Mouse (Mus musculus) granulocyte monocyte progenitor cell, adult 5-6 weeks (primary cell): ENCODE data around the gene Dusp8. TPM values are rescaled to one million over a fixed set of nuclear protein-coding genes. Genes with fewer than 3 reads are reported as not detected.
"Not testable (repeated sequence)": the region's sequence is repeated elsewhere in the genome, so short reads cannot be mapped to it uniquely, and the experiment has no call there.

ENCODE experiments used
- ATAC-seq: replicated peaks from 2 replicates; pipeline ENCODE4 v1.8.0; 2016; ENCODE audit warnings: mild to moderate bottlenecking, moderate TSS enrichment, inconsistent platforms; ENCODE audit not compliant: poor library complexity, severe bottlenecking
- total RNA-seq, 2 experiments: library from RNA; stranded (forward) in 1 of 2; stranded (reverse) in 1 of 2; fragments of 200-712, 200-1000 nt in 1 of 2; fragments of >200 nt in 1 of 2; fragmentation: Nextera tagmentation in 1 of 2; gene quantifications; 2 replicates each; pipeline ENCODE4 v1.2.3; 2014 to 2017

Dusp8 gene
- total RNA-seq (2014; fragmentation: Nextera tagmentation) (not detected in 2 replicates), total RNA-seq (2017) (not detected in 2 replicates)

DNA sequence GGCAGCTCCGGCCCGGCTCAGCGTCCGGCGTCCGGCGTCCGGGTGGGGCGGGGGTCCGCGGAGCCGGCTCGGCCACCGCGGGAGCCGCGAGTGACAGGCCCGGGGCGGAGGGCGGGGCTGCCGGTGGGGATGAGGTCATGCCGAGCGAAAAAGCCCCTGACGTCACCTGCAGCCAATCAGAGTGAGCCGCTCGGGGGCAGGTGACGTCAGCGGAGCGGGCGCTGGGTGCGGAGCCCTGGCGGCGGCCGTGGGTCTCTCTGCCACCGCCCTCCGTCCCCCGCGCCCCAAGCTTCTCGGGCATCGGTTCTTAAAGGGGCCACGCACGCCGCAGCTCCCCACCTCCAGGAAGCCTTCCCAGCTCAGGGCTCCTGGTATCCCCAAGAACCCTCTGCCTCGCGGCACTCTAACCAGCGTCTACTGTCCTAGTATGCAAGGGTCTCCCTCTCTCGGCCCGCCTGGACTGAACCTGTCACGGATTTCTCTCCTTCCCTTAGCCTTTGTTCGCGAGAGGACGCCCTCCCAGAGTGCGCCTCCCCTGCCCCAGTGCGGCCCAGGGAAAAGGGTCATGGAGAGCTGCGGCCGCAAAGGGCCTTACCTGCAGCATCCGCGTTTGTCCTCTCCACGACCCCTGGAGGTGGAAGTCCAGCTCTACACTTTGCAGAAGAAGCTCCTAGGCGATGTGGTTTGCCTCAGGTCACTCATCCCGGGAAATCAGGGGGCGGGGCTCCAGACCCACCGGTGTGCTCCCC, at the start of gene Dusp8:
Gene Dusp8 (minus strand): TSS at position 661 of the 749 bp plus-strand sequence.
- peak; percentile 77 for ATAC-seq

DNA sequence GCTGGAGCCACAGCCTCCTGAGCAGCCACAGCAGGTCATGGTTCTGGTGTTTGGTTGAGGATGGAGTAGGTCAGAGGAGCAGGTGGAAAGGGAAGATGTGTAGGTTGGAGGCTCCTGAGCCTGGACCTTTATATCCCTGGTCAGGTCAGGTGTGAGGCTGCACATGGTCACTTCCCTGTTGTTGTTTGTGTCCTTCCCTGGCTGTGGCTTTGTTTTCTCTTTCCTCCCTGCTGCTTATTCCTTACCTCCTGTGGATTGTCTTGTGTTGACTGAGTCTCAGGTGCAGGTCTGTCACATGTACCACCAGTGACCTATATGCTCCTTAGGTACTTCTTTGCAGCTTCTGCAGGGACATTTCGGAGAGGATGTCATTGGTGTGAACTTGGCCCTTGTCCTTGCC, 48.9 kb upstream of the Dusp8 start, which contains the start of gene Gm45337:
Gene Gm45337 (minus strand): TSS at position 101 of the 400 bp plus-strand sequence.
- no peak for ATAC-seq

DNA sequence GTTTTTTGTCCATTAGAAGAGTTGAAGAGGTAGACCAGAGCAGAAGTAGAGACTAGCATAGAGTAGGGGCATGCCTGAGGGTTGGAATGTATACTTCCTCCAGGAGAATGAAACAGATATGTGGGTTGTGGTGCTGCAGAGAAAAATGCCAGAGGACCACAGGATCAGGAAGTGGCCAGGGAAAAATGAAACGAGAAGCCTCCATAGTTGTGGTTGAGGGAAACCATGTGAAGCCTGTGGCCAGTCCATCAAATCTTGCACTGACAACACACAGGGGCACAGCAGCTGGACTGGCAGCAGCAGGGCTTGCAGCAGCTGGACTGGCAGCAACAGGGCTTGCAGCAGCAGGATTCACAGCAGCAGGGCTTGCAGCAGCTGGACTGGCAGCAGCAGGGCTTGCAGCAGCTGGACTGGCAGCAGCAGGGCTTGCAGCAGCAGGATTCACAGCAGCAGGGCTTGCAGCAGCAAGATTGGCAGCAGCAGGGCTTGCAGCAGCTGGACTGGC, 47.9 kb upstream of the Dusp8 start:
- peak; percentile 33; the same call in 1 of the 2 replicates for ATAC-seq

DNA sequence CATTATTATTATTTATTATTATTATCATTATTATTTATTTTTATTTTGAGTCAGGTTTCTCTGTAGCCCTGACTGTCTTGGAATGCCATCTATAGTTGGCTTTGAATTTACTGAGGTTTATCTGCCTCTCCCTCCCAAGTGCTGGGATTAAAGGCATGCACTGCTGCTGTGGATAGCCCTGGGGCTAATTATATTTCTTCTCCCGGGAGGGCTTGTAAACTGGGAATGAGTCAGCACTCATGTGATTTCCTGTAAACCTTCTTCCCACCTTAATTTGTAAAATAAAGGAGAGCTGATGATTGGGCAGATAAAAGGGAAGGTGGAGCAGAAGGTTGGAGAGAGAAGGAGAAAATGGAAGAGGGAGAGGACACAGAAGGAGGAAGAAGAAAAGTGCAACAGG, 45.1 kb upstream of the Dusp8 start:
- ATAC-seq: no peak

DNA sequence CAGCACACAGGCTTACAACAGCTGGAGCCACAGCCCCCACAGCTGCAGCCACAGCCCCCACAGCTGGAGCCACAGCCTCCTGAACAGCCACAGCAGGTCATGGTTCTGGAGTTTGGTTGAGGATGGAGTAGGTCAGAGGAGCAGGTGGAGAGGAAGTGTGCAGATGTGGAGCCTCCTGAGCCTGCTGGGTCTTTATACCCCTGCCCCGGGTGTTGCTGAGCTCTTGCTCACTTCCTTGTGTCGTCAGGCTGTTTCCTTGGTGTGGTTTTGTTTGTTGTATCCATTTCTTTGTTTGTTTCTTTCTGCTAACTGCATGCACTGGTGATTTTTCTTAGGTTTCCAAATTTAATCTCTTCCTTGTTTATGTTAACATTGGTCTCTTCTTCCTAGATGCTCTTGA, 40.3 kb upstream of the Dusp8 start, which contains the start of gene Gm39115:
Gene Gm39115 (minus strand): TSS at position 101 of the 400 bp plus-strand sequence.
- ATAC-seq: not testable (repeated sequence)

DNA sequence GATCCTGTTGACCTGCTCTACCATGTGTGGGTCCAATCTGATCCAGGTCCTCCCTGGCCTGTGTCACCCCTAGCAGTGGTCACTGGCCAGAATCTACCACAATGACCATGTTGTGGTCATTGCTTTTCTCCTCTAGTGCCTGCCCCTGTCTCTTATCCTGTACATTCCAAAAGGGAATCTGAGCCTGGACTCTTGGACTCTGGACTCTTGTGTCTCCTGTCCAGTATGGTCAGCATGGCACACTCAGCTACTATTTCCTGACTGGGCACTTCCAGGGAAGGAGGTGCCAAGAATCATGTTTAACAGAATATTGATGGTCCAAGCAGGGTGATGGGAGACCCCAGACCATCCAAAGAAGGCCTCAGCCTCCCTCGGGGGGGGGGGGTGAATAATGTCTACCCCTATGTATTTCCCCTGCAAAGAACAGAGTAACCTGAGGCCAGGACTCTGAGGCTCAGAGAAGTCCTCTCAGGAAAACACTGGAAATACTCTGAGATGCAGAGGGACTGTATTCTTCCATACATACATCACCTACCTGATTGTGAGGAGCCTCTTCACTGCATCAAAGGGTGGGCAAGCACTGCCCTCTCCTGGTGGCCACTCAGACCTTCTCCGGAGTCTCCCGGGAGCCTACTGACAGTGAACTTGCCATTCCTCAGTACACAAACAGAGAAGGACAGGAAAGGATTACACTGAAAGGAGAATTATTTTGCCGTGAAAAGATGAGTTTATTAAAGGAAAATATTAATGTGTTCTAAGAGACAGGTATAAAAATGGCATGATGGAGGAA, 38.8 kb upstream of the Dusp8 start:
- ATAC-seq: no peak

DNA sequence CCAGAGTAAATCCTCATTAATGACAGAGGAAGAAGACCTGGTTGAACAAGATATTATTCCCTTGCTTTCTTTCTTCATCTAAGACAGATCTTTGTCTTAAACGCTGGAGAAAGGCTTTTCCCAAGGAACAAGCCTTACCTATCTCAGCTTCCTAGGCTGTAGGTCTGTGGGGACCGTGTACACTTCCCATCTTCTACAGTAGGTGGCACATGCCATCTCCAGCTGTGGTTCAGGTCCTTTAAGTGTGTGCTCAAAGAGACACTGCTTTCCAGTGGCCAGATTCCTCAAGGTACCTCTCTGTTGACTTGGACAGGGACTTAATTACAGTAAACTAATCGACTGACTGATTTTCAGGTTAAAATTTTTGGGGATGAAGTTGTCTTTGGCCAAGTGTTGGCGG, 33.2 kb upstream of the Dusp8 start:
- ATAC-seq: no peak

DNA sequence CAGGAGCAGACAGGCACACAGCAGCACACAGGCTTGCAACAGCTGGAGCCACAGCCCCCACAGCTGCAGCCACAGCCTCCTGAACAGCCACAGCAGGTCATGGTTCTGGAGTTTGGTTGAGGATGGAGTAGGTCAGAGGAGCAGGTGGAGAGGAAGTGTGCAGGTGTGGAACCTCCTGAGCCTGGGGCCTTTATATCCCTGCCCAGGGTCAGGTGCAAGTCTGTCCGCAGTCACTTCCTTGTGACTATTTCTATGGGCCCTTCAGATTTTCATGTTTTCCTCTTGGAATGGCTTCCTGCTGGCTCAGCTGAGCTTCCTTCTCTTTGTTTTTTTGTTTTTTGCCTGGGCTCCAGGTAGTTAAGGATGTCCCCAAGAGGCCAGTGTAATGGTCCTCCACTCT, 25.0 kb upstream of the Dusp8 start, which contains the start of gene Gm45618:
Gene Gm45618 (minus strand): TSS at position 101 of the 400 bp plus-strand sequence.
- not testable (repeated sequence) for ATAC-seq

DNA sequence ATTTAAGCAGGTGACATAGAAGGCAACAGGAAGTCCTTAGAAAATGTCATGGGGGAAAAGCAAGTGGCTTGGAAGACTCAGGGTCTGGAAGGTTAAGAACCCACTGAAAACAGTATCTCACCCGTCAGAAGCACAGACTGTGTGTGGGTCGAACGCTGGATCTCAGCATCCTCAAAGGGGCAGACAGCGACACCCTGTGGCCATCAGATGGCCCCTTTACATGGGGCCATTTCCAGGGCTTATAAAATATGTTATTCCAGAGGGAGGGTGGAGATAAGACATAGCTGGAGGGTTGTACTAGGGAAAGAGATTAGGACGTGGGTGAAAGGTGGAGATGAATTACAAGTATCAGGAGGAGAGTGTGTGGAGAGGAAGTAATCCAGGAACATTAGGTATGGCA, 24.0 kb upstream of the Dusp8 start:
- ATAC-seq: no peak

DNA sequence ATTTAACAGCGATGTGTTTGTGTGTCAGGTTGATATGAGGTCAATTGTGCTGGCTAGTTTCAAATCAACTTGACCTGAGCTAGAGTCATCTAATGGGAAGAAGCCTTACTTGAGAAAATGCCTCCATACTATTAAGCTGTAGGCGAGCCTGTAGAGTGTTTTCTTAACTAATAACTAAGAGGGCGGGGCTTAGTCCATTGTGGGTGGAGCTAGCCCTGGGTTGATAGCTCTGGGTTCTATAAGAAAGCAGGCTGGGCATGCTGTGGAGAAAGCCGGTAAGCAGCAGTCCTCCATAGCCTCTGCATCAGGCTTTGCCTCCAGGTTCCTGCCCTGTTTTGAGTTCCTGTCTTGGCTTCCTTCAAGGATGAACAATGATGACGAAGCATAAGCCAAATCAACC, 9.1 kb upstream of the Dusp8 start:
- no peak for ATAC-seq

DNA sequence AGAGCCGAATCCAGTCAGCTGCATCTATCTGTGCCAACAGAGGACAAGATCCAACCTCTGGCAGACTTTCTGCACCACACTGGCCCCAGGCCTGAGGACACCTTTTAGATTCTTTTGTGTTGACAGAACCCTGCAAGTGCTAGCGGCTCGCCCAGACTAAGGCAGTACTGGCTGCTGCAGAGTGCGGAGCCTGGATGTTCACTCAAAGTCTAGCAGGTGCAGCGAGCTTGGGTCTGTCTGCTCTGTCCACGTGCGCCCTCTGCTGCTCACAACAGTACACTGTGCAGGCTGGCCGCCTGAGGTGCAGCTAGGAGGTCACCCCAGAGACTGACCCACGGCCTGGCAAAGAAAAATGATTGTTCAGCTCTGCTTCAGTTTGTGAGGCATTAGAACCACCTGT, 2.1 kb upstream of the Dusp8 start:
- peak; percentile 83 for ATAC-seq

DNA sequence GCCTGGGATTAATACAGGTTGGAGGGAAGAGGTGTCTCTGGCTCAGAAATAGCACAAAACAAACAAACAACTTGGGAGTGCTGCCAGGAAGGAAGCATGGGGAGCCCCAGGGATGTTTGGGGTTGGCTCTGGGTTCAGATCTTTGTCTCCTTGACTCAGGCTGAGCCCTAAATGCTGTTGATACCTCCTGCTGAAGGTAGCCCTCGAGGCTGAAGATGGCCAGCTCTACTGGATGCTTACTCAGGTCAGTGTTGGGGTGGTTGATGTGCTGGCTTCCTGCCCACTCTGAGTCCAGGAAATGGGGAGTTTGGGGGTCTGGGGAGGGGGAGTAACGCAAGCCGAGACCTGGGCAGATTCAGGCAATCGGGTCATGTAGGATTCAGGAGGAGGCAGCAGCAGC, 1.1 kb upstream of the Dusp8 start:
- ATAC-seq: no peak

DNA sequence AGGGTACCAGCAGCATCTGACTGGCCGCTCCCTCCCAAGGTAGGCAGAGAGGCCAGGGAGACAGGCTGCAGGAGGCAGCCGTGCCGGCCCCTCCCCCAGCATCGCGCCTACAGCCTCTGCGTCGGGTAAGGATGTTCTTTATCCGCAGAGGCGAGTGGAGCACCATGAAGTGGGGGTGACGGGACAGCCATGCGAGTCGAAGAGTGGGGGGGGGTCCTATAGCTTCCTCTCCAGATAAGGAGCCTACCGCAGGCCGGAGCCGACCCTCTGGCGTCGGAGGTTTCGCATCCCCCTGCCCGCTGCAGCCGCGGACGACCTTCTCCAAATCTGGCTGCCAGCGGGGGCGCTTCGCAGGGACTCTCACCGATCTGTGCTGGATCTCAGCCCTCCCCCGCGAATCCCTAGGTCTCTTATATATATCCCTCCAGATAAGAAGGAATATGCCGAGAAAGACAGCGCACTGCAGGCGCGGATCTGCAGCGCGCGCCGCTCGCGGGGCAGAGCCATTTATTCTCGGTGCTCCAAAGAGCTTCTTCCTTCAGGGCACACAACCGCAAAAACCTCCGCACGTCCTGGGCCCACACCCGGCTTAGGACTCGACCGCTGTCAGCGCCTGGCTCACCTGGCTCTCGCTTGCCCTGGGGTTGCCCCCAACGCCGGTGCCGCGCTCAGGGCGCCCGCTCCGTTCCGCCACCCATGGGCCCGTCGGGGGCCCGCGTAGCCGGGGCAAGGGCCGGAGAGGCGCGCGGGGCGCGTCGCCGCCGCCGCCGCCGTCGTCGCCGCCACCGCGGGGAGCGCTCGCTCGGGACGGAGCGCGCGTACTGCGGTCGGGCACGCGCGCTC, 1.1 kb downstream of the Dusp8 start:
- no peak for ATAC-seq

DNA sequence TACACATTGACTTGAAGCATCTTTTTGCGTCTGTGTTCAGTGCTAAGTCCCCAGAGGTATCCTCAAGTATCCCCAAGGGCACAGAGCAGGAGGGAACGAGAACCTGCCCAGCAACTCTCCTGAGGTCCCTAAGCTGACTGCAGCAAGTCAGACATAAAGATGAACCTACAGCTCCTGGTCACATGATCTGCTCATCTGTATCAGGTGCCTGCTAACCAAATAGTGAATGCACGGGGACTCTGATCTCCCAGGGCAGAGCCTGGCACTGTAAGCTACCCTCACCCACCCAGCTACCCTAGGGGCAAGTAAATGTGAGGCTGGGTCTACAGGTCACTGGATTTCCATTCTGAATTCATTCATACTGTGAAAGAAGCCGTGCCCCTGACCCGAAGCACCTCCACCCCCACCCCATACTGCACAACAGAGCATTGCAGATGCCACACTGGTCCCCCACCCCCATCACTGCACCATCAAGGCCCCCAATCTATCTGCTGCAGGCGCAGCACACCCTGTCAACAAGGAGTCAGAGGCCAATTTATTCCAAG, 1.9 kb downstream of the Dusp8 start:
- no peak for ATAC-seq

DNA sequence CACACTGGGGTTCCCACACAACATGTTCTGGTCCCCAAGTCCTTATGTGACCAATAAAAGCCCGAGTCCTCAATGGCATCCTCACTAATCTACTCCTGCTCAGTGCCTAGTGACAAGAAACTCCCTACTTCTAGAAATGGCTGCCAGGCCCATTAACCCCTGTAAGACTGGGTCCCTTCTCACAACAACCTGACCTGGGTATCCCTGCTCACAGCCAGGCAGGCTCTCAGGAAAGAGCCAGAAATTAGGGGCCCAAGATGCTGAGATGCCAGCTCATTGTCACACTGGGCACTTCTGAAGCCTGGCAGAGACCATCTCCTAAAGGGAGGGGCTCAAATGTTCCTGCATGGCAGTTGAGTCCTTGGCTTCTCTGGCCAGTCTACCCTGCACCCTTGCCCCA, 2.7 kb downstream of the Dusp8 start:
- ATAC-seq: no peak

DNA sequence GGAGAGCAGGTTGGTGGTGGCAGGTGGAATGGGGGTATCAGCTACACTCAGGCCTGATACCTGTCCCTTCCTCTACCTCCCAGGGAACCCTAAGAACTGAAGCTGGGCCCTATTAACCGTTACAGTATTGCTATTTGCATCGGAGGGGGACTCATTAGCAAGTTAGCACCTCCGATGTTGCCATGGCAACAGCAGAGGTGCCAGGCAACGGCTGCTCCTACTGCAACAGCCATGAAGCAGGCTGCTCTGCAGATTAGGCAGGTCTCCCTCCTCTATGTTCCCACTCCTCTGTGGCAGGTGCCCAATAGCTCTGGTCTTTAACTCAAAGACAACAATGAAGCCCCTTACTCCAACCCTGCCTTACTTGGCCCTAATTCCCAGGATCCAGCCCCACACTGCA, 3.8 kb downstream of the Dusp8 start:
- ATAC-seq: no peak

DNA sequence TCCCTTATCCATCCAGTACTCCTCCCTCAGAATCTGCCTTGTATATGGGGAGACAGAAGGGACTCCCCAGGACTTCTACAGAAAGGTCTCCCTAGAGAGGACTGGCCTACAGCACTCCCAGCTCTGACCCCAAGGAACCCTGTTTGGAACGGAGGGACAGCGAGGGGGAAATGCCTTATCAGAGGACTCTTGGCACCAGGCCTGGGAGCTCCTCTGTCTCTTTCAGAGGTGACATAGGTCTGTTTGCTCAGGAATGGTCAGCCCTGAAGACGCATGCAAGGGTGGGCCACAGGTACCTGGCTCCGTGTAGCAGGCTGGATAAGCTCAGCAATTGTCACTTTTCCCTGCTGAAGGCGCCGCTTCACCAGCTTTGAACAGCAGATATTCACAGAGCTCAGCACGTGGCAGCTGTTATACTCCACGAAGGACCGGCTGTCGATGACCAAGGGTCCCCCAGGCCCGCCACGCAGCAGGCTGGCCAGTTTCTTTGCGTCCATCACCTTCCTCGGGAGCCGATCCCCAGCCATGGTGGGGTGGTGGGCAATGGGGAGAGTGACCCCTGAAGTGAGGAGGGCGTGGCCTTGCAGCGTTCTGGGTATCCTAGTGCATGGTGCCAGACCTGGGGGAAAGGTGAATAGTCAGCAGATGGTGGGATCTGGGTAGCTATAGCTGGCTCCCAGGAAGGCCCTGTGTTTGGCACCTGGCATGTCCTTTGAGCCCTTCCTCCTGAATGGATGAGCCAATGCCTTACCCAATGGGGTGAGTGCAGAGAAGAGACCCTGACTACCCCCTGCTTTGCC, 5.8 kb downstream of the Dusp8 start:
- no peak for ATAC-seq

DNA sequence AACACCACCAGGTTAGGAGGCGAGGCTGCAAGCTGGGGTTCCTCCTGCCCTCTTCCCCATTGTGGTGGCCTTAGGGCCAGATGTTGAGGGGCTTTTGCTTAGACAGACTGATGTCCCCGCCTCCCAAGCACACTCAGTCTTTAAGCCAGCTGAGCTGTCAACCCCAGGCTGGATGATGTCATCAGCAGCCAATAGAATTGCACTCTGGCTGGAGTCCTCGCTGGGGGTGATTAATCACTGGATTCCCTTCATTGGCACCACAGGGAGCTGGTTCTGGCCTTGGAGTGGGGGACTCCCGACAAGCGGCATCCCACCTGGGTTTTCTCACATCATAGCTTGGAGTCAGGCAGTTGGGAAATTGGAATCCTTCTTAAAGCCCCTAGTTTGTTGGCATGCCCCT, 6.8 kb downstream of the Dusp8 start:
- ATAC-seq: no peak; the same call in 1 of the 2 replicates

DNA sequence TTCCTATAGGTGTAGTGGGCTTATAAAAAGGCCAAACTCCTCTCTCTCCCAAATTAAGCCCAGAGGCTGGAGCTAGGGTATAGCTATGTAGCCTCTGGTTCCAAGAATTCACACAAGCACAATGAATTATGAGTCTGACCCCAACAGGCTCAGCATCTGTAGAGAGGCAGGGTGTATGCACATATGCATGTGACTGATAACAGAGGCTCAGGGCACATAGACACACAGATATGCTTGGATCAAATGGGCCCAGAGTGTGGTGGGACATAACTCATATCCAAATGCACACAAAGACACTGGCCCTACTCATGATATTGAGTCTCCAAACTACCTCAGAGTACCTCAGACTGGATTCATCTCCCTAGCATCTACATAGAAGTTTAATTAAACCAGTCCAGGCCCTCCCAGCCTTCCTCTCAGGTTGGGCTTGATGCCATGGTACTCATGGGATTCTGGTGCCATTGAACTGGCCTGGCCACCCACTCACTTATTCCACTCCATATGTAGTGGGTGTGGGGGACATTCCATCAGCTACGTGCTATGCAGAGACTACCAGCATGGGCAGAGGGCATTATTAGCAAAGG, 8.5 kb downstream of the Dusp8 start:
- no peak for ATAC-seq
